Mouse (Mus musculus) G1E (cell line): Measurements from ENCODE around the gene Psmd7.

ENCODE experiments used
- CTCF ChIP-seq: IDR thresholded peaks from 2 replicates; pipeline ENCODE4 v1.5.1; 2012; ENCODE audit warnings: low read depth, low read length, inconsistent platforms, mixed read lengths
- GATA1 ChIP-seq: IDR thresholded peaks from 2 replicates; pipeline ENCODE4 v1.6.1; 2012; ENCODE audit warnings: borderline replicate concordance, low read length, inconsistent platforms, mixed read lengths
- GATA2 ChIP-seq: IDR thresholded peaks from 2 replicates; pipeline ENCODE4 v1.6.1; 2012; ENCODE audit warnings: low read depth, low read length, inconsistent platforms, borderline replicate concordance
- POLR2AphosphoS5 ChIP-seq: IDR thresholded peaks from 2 replicates; pipeline ENCODE4 v1.6.1; 2012; ENCODE audit warnings: low read depth, low read length, inconsistent platforms; ENCODE audit not compliant: insufficient replicate concordance
- TAL1 ChIP-seq: conservative IDR thresholded peaks from 2 replicates; pipeline ENCODE4 v1.6.1; 2012; ENCODE audit warnings: low read depth, low read length, inconsistent platforms, mixed read lengths

DNA sequence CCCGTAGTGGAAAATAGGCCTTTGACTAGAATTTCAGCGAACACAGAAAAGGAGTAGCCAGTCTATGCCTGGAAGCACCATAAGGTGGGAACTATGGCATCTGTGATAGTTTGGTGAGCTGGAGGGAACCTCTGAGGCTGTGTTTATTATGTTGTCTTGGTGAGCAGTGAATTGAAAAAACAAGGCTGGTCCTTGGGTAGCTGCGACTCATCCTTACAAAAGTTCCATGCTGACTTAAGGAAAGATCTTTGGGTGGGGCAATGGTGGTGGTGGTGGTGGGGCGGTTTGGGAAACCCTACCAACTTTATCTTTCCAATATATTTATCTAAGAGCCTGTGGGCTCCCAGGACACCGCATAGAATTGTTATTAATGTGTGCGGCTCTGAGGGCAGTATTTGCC lies 25.1 kb upstream of the Psmd7 start:
- TF ChIP-seq CTCF: no peak
- TF ChIP-seq GATA1: no peak
- no peak for TF ChIP-seq POLR2AphosphoS5
- no peak for TF ChIP-seq GATA2
- TF ChIP-seq TAL1: no peak
